In genomic region chr5:96919149-96919548, GRCm38 (mm10) we compare ENCODE assay signal across 13 mouse cellular contexts.
DNase-seq lines count a peak whose midpoint lies in the region; ATAC-seq and TF ChIP-seq lines count a peak whose summit lies in the region.
"Had no signal": no experiment of that assay in that cellular context is flagged by ENCODE, and none has a peak within 500 bp of the region (broad histone marks: within the 10 kb centered on the region; RNA-seq: fewer than 3 reads in every experiment).

No protein-coding gene starts in this region.

- H3K4me3 ChIP-seq in heart, embryonic 10.5 days, result no peak overlapping the region
- H3K4me3 ChIP-seq in intestine, embryonic 16.5 days (ENCODE audit: low read length), result no peak overlapping the region
- no peak overlapping the region for H3K4me3 ChIP-seq in kidney, embryonic 16.5 days (ENCODE audit: low read length)
- H3K4me3 ChIP-seq in lung, postnatal 0 days (ENCODE audit: low read depth, low read length), result no peak overlapping the region

- H3K4me1 ChIP-seq in heart, embryonic 10.5 days, result peaks cover 12% of the 10 kb centered on the region; the same call in 1 of the 2 replicates
- H3K4me1 ChIP-seq in intestine, embryonic 16.5 days (ENCODE audit: control insufficient read depth, insufficient read depth, low read length), result 0 out of 2 replicates have a peak, but pooled peaks cover 3% of the 10 kb centered on the region
- peaks cover 10% of the 10 kb centered on the region for H3K4me1 ChIP-seq in kidney, embryonic 16.5 days (ENCODE audit: insufficient read depth, low read length)
- H3K4me1 ChIP-seq in lung, postnatal 0 days (ENCODE audit: insufficient read depth, low read depth, low read length), result peaks cover 15% of the 10 kb centered on the region; the same call in 1 of the 2 replicates

- no peak overlapping the region for H3K9ac ChIP-seq in intestine, embryonic 16.5 days (ENCODE audit: low read depth, low read length)
- no peak overlapping the region for H3K9ac ChIP-seq in kidney, embryonic 16.5 days (replicated peaks; ENCODE audit: low read length)
- H3K9ac ChIP-seq in lung, postnatal 0 days (replicated peaks; ENCODE audit: low read depth), result no peak overlapping the region

- no peaks in the 10 kb centered on the region for H3K36me3 ChIP-seq in heart, embryonic 10.5 days
- H3K36me3 ChIP-seq in intestine, embryonic 16.5 days (ENCODE audit: control insufficient read depth, insufficient read depth, low read length), result no peaks in the 10 kb centered on the region
- no peaks in the 10 kb centered on the region for H3K36me3 ChIP-seq in kidney, embryonic 16.5 days (ENCODE audit: insufficient read depth, low read length)
- no peaks in the 10 kb centered on the region for H3K36me3 ChIP-seq in lung, postnatal 0 days (ENCODE audit: insufficient read depth, low read length)

- DNase-seq in heart, embryonic 10.5 days (ENCODE audit: low spot score), result peak; percentile 81
- DNase-seq in heart, postnatal 10 days, result no peak
- peak; percentile 32 for DNase-seq in T-cell, adult 2 months (ENCODE audit: low spot score)
- peak; percentile 71 for DNase-seq in naive thymus-derived CD4-positive, alpha-beta T cell, adult 2 months (ENCODE audit: low read depth)
- DNase-seq in adrenal gland, postnatal 25 days, result no peak
- no peak for DNase-seq in lung, postnatal 0 days (ENCODE audit: low spot score)
- DNase-seq: cerebellum, adult 11 months; heart, postnatal 4 days; kidney, postnatal 25 days; left cerebral cortex, postnatal 4 days; right cerebral cortex, postnatal 14 days had no signal

- WGBS in heart, embryonic 10.5 days, result 70% methylated on average over 6 of the region's 6 CpGs
- WGBS in intestine, embryonic 16.5 days, result 59% methylated on average over 6 of the region's 6 CpGs
- 86% methylated on average over 6 of the region's 6 CpGs for WGBS in kidney, embryonic 16.5 days
- 60% methylated on average over 6 of the region's 6 CpGs for WGBS in lung, postnatal 0 days

- no peak for TF ChIP-seq CTCF in lung, postnatal 0 days (IDR thresholded peaks at IDR 0.05)

- TF ChIP-seq EP300 in lung, postnatal 0 days (IDR thresholded peaks at IDR 0.05), result no peak

- H3K4me2 ChIP-seq in intestine, embryonic 16.5 days (ENCODE audit: low read depth, low read length), result no peak overlapping the region
- no peak overlapping the region for H3K4me2 ChIP-seq in kidney, embryonic 16.5 days (replicated peaks; ENCODE audit: low read depth, low read length)
- no peak overlapping the region for H3K4me2 ChIP-seq in lung, postnatal 0 days (replicated peaks; ENCODE audit: low read depth, low read length)

- H3K27me3 ChIP-seq in heart, embryonic 10.5 days (ENCODE audit: insufficient read depth, poor library complexity, severe bottlenecking), result no peaks in the 10 kb centered on the region
- H3K27me3 ChIP-seq in intestine, embryonic 16.5 days (replicated peaks; ENCODE audit: control insufficient read depth, insufficient read depth, low read length), result no peaks in the 10 kb centered on the region
- H3K27me3 ChIP-seq in kidney, embryonic 16.5 days (ENCODE audit: insufficient read depth, low read length), result no peaks in the 10 kb centered on the region
- H3K27me3 ChIP-seq in lung, postnatal 0 days (replicated peaks; ENCODE audit: insufficient read depth, low read length), result no peaks in the 10 kb centered on the region

- no peaks in the 10 kb centered on the region for H3K9me3 ChIP-seq in heart, embryonic 10.5 days
- no peaks in the 10 kb centered on the region for H3K9me3 ChIP-seq in intestine, embryonic 16.5 days (ENCODE audit: control insufficient read depth, low read length)
- no peaks in the 10 kb centered on the region for H3K9me3 ChIP-seq in kidney, embryonic 16.5 days (ENCODE audit: low read length)
- H3K9me3 ChIP-seq in lung, postnatal 0 days (ENCODE audit: low read length), result no peaks in the 10 kb centered on the region

- peak; percentile 86 for ATAC-seq in intestine, embryonic 16.5 days
- ATAC-seq in kidney, embryonic 16.5 days (ENCODE audit: low FRiP score, low TSS enrichment), result no peak
- ATAC-seq in lung, postnatal 0 days, result no peak

- peak overlapping the region; percentile 65; the same call in 1 of the 2 replicates for H3K27ac ChIP-seq in heart, embryonic 10.5 days
- peak overlapping the region; percentile 62 for H3K27ac ChIP-seq in intestine, embryonic 16.5 days (ENCODE audit: low read length)
- no peak overlapping the region for H3K27ac ChIP-seq in kidney, embryonic 16.5 days (ENCODE audit: low read length)
- H3K27ac ChIP-seq in lung, postnatal 0 days (ENCODE audit: low read length), result no peak overlapping the region

- intact Hi-C loops in heart, postnatal 10 days (cut with DNase I), result no loop called here

Comparison
In these comparisons a context has a peak if more than half of its experiments do, and no peak if none do; other contexts are left out.
1. DNase-seq: peak in heart, embryonic 10.5 days (single experiment), T-cell, adult 2 months (single experiment) and naive thymus-derived CD4-positive, alpha-beta T cell, adult 2 months (single experiment); none in heart, postnatal 10 days (0 of 2), adrenal gland, postnatal 25 days (single experiment) and lung, postnatal 0 days (single experiment).
2. H3K27ac ChIP-seq: peak in heart, embryonic 10.5 days (single experiment) and intestine, embryonic 16.5 days (single experiment); none in kidney, embryonic 16.5 days (single experiment) and lung, postnatal 0 days (single experiment).